Mouse (Mus musculus) WW6 (cell line): Measurements from ENCODE around the gene Rab40c.
A peak's percentile ranks its signal among the peaks of the same experiment; 100 is the strongest.

Experiments used
- DNase-seq: peaks from one replicate; pipeline ENCODE4 v3.0.0-alpha.2; 2013; ENCODE audit warnings: low read depth, low spot score

Gene Rab40c

DNA sequence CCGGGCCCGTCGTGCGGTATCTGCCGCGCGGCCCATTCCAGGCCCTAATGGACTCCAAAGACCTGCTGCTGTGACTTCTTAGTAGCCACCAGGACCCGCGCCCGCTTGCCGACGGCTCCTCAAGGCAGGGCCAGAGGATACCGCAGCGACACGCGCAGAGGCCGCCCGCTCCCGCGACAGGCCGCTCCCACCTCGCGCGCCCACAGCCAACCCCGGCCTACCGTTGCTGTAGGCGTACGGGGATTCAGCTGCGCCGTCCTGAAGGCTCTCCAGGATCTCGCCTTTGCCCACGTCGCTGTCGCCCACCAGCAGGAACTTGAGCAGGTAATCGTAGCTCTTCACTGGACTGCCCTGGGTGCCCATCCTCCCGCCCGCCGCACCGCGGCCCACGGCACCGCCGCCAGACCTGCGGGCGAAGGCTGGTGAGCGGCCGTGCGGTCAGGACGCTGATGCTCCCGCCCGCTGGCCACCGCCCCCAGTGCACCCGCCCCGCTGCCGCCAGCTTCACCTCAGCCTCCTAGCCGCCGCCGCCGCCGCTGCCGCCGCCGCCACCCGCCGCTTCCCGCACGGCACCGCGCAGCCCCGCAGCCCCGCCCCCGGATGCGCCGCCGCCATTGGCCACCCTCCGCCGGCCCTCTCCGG lies at the start of gene Rab40c:
Gene Rab40c, minus strand, starts transcription at position 584 of the 642 bp plus-strand sequence.
- DNase-seq, result no peak

DNA sequence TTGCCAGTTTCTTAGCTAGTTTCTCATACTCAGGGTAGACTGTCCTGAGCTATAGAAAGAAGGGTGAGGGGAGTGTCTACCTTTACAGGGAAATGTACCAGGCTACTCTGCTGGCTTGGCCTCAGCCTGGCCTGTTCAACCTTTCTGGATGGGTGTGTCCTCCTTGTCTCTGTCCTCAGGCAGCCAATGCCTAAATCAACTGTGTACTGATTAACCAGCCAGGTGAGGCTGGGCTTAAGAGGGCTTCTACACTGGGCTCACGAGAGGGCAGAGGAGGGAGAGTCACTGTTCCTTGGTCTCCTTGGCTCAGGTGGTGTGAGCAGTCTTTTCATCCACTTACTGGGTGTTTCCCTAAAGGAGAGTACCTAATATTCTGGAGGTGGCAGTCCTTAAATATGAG lies 48.6 kb upstream of the Rab40c start:
- no peak for DNase-seq

DNA sequence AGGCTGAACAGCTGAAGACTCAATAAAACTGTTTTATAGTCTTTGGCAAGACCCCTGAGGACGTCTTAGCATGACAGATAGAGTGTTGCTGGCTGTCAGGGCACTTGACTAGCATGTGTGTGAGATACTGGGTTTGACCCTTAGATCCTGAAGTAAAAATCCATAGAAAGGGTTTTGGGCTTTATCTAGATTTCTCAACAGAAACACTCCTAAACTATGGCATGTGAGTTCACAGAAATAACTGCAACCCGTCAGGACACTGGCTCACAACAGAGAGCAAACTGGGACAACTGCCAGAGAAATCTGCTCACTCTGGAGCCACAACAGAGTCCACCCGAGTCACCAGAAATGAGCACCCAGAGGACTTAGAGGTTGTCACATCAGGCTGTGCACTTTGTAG lies 48.1 kb upstream of the Rab40c start:
- no peak for DNase-seq

DNA sequence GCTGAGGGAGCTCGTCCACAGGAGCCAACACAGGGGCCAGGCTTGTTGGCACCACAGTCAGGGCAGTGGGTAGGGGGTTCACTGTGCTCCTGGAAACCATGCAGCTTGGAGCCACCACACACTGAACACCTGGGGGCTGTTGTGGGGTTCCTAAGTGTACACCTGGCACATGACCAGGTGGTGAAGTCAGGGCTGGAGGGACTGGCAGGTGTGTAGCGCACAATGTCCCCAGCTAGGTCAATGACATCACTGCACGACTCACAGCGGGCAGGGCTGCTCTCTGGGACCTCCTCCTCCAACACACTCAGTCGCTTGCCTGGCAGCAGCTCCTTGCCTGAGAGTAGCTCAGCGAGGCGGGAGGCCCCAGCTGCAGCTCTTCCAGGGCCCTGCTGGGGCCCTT lies 44.7 kb upstream of the Rab40c start:
- DNase-seq, result no peak

DNA sequence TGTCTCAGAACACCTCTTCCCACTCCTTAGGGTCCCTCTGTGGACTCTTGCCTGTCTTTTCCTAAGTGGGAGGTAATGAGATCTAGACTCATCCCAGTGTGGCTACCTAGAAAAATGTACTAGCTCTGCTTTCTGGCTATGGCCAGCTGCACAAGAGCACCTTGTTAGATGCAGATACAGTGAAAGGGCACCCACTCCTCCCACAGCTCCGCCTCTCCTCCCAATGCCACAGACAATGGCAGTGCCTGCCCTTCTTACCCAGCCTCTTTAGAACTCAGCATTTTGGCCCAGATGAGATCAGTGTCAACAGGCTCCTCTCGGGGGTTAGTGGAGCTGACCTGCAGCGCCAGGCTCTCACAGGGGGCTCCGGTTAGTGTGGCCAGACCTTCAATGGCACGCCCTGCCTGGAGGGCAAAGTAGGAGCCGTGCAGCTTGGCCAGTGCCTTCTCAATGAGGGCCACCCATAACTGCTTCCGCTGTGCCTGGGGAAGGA lies 42.9 kb upstream of the Rab40c start:
- DNase-seq, result no peak

DNA sequence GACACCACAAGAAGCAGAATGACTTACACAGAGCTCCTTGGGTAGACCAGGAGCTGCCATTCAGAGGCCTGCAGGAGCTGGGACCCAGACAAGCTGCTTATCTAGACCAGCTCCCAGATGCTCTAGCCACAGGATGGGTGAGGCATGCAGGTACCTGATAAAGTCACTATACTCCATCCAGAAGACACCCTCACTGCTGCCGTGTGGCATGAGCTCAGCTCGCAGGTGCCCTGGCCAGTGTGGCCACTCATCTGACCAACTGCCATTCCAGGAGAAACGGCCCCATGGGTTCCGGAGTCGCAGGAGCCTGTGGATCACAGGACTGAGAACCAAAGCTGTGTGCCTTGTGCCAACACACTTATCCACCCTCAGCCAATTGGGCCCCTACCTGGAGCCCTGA lies 42.0 kb upstream of the Rab40c start:
- DNase-seq, result no peak

DNA sequence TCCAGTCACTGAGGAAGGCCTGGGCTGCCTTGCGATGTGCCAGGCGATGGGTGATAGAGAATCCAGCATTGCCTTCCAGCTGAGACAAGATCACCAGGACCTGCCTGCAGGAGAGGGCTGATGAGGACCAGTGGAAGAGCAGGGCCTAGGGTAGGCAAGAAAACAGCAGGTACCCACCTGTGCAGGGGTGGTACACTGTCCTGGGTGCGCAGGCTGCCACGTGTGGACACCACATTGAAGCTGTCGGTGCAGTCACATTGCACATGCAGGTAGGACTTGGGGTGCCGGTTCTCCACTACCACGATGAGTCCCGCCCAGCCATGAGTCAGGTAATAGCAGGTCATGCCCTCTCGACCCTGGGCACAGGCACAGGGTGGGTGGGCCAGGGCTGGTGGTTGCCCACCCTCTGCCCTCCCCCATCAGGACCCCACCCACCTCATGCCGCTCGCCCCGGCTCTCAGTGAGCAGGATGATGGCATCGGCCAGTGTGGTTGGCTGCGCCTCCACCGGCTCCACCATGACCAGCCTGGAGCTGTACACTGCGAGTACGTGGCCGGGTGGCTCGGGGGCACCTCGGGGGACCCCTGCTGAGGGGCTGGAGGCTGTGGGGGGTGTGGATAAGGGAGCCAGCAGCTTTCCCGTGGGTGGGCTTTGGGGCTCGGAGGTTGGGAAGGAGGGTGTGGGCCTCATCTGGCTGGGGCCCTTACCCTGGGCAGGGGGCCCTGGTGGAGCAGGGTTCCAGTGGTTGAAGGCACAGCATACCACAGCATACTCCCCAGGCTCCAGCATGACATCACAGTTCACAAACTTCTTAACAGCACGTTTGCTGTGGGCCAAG lies 40.3 kb upstream of the Rab40c start:
- DNase-seq, result no peak

DNA sequence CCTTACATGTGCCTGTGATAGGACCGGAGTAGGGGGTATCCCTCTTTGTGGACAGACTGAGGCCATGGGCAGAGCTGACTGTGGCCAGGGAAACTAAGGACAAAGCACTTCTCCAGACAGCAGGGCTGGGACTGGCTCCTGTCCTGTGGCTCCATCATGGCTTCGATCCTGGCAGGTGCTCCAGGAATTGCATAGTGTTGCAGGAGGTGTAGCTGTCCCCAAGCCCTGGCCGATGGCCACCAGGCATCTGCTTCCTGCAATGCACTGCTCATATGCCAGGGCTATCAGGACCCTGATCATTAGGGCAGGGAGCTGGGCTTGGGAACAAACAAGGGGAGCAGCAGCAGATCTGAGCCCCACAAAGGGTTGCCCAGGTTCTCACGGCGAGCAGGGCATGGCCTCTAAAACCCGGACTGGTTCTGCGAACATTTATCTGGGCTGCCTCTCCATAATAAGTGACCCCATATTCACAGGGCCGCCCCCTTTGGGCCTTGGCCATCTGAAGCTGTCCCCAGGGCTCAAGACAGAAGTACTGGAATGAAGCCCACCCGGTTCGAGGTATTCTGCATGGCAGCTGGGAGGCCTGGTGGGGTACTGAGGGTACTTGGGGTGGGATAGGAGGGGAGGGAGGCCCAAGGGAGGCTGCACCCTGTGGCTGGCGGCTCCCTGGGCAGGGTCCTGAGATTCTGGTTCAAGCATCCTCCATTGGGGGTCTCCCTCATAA lies 39.4 kb upstream of the Rab40c start:
- DNase-seq, result no peak

DNA sequence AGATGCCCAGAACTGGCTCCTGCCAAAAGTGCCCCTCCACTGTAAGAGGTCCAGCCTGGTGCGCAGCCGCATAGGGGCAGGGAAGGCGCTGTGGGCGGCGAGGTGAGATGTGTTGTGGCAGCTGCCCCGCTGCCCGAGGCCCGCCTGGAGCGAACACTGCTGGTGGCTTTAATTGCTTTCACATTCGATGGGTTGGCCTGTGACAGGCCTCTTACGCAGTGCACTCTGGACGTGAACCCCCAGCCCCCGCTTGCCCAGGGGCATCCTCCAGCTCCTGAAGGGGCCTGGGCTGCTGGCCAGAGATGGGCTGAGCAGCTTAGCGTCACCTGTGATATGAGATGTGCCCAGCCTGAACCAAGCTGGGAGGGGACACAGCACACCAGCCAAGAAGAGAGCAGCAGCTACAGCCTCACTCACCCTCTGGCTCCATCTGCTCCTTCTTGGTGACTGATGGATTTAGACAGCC lies 38.1 kb upstream of the Rab40c start:
- DNase-seq, result no peak

DNA sequence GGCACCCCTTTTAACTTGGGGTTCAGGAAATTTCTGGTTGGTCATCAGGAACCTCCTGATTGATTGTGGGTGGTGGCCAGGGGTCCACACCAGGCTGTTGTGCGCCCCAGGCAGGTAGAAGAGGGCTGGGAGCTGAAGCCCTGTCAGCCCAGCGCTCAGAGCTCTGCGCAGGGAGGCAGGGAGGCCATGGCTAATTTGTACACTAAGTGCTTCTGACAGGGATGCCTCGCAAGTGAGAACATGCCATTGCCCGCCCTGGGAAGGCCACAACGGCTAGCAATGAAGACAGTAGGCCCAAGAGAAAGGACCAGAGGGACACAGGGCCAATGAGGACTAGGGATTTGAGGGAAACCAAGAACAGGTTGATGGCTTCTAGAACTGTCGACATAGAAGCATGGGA lies 37.1 kb upstream of the Rab40c start:
- DNase-seq, result no peak

DNA sequence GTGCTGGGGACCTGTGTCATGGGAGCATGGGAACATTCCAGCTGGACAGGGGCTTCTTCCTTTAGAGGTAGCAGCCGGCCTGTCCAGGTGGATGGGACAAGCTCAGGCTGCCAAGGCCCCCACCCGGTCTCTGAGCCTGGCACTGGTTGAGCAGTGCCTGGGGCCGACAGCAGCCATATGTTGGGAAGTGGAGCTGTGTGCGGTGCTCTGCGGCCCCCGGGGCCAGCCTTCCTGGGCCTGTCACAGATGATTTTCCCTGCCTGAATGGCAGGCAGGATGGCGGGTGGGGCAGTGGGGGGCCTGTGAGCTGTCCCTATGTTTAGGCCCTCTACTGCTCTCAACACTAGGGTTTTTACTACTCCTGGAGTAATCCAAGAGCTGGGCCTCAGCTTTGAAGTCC lies 36.7 kb upstream of the Rab40c start:
- no peak for DNase-seq

DNA sequence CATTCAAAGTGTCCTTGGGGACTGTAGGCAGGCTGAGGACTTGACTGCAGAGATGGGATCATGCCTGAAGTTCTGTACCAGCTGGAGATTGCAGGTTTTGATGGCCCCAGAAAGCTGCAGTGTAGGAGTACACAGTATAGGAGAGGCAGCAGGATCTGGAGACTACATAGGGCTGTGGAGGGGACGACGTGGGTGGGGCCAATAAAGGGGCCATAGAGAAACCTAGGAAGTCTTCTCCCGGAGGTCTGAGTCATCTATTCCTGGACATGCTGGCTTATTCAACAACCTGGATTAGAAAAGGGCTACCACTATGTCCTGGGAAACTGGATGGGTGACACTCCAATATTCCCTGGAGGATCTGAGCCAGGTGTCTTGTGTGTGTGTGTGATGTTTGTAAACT lies 36.2 kb upstream of the Rab40c start:
- no peak for DNase-seq

DNA sequence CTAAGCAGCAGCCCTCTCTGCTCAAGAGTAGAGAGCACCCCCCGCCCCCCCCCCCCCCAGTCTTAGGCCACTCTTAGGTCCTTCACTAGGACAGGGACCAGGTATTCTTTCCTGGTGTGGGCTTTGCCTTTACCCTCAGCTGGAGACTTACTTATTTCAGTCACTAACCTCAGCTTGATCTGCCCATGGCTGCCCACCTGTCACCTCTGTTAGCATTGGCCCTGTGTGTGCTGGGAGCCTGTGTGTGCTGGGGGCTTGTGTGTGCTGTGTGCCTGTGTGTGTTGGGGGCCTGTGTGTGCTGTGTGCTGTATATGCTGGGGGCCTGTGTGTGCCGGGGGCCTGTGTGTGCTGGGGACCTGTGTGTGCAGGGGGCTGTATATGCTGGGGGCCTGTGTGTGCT lies 35.1 kb upstream of the Rab40c start:
- no peak for DNase-seq

DNA sequence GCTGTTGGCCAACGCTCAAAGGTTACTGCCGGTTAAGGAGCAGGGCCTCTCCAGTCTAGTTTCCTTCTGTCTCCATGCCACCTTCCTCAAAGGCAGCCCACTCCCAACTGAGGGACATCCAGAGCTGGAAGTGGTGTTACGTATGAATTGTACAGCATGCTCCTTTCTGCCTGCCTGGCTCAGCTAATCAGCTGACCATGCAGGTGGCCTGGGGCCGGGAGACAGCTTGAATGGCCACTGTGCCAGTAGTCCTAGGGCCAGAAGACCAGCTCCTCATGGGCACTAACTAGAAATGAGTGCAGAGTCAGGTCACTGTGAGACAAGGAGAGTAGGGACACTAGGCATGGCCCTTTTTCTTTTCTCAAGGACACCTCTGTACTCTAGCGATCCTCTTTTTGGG lies 33.6 kb upstream of the Rab40c start:
- no peak for DNase-seq

DNA sequence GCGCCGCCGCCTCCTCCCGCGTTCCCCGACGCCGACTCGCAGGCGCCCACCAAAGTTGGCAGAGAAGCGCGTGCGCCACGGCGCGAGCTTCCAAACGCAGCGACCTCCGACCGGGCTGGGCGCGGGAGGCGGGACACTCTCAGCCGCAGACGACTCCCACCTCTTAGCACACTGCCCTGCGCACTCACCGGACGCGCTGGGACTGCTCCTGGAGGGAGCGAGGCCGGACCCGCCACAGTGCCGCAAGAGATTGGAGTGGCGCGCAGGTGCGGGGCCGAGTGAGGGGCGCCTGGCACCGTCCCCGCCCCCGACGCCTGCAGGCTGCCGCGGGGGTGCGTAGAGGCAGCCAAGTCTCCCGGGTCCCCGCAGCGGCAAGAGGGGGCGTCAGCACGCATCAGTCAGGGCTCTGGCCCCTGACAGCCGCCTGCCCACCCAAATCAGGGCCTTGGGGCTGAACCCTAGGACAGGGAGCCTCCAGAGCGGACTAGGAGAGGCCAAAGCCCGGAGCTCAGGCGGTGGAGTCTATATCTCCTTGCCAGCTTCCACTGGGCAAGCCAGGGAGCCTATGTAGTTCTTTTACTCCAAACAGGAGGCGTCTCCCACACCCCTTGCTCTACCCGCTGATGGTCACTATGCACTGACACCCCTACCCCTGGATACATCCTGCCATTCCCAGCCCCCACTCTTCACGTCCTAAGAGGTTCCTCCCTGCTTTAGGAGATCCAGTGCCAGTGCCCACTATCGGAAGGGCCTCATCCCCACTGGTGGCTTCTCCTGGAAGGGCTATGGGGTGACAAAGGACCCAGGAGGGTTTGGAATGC lies 32.5 kb upstream of the Rab40c start, which contains the start of gene A930017K11Rik:
Gene A930017K11Rik, minus strand, starts transcription at position 763 of the 821 bp plus-strand sequence.
- peak; percentile 20 for DNase-seq

DNA sequence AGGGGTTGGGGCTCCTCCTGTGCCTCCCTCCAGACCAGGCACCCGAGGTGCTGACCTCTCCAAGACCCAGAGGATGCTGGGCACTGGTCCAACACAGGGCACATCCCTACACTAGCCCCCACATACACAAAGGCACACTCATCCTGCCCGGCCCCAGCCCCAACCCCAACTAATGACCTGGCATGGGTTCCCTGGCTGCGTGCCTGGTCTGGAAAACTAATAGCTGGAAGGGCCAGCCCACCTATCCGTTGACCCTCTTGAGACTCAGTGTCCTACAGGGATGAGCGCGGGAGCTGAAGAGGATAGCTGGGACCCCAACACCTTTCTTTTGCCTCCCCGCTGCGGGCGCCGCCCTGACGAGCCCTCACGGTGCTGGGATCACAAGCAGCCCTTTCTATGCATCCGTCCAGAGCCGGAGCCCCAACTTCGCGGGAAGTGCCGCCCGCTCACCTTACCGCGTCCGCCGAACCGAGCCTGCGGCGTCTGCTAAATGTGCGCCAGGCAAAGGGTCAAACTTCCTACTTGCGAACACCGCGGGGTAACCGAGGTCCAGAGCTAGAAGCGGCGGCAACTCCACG lies 31.8 kb upstream of the Rab40c start:
- DNase-seq, result peak; percentile 22

DNA sequence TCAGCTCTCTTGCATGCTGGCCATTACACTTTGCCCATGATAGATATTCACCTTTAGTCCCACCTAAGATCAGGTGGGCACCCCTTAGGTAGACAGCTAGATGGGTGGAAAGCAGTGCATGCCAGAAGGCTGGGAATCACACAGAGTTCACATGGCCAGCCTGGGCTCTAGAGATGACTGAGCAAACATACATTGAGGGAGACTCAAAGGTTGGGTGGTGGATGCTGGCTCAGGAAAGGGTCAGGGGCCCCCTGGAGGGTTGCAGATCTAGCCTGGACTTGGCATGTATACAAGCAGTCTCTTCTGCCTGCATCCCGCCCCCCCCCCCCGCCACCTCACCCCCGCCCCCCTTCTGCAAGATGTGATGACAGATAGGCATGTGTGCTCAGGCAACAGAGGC lies 31.2 kb upstream of the Rab40c start:
- DNase-seq, result no peak

DNA sequence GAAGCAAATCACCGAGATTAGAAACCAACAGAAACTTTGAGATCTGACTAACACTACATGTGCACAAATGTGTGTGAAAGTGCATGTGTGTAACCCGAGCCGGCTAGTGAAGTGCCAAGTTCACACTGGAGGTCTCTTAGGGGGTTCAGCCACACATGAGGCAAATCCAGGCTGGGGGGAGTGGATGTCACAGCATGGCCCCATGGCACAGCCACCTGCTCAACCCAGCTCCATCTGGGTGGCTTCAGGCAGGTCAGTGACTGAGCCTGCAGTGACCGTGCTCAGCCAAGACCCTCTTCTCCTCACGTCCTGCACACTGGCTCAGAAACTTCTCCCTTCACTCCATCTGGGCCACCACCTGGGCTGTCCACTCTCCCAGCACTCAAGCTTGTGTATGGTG lies 30.5 kb upstream of the Rab40c start:
- no peak for DNase-seq

DNA sequence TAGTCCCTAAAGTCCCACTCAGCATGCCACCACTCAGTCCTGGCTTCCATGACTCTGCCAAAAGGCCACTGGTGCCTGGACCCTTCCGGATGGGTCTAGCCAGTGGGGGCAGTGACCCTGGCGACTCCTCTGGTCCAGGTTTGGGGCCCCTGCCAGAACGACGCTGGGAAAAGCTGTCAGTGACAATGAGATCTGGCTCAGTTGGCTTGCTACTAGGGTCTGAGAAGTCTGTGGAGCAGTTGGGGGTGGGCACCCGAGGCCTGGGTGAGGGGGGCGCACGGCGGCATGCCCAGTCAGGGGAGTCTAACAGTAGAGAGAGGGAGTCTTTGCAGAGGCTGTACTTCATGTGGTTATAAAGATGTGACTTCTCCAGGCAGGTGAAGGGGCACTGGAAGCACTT lies 28.5 kb upstream of the Rab40c start:
- DNase-seq, result no peak

DNA sequence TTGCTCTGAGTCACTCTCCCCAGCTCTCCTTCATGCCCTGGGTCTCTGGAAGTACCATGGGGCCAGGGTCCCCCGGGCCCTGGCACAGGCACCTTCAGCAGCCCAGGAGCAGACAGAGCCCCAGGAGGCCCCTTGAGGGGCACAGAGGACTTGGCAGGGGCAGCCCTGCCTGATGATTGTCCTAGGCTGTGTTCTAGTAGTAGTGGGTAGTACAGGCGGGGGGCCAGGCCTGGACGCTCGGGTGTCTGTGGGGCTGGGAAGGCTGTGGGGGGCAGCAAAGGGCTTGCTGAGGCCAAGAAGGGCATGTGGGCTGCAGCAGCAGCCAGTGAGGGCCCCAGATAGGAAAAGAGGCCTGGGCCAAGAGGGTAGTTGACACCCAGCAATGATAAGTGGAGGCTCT lies 28.0 kb upstream of the Rab40c start:
- DNase-seq, result no peak

DNA sequence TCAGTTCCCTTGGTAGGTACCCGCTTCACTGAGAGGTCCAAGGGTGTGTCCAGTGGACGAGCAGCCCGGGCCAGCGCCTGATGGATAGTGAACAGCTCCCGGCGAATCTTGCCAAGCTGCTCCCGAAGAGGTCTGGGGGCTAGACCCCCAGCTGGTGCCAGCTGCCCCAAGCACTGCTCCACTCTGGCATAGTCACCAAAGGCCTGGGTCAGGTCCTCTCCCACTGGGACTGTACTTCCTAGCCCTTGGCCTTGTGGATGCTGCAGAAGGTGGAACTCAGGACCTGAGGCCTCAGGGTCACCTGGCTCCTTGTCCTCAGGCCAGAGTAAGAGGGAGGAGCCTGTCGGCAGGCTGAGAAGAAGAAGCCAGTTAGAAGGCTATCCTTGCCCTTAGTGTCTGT lies 27.4 kb upstream of the Rab40c start:
- no peak for DNase-seq
